In the genomic region with DNA sequence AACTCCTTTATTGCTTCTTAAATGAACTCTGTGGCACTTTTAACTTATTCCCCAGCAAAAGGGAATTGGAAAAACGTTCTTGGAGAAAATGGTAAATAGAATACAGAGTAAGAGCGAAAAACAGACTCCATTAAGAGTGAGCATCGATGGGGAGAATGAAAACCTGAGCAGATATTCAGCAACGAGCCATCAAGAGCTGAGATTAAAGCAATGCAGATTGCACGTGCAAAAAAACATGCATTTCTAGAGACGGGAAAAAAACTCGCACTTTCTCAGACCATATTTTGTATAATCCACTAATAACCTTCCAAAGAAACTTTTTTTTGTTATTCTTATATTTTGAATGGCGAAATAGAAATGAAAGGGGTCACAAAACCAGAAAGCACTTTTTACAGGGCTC, we compare ENCODE assay signal across 10 mouse cellular contexts.
DNase-seq lines count a peak whose midpoint lies in the region; ATAC-seq and TF ChIP-seq lines count a peak whose summit lies in the region.
"Had no signal": no experiment of that assay in that cellular context is flagged by ENCODE, and none has a peak within 500 bp of the region (broad histone marks: within the 10 kb centered on the region; RNA-seq: fewer than 3 reads in every experiment).

No protein-coding gene starts in this region.

- no peaks in the 10 kb centered on the region for H3K36me3 ChIP-seq in hindbrain, embryonic 12.5 days
- no peaks in the 10 kb centered on the region for H3K36me3 ChIP-seq in hindbrain, embryonic 11.5 days (ENCODE audit: control insufficient read depth, insufficient read depth, low read length)
- no peaks in the 10 kb centered on the region for H3K36me3 ChIP-seq in lung, postnatal 0 days (ENCODE audit: insufficient read depth, low read length)
- H3K36me3 ChIP-seq in embryonic facial prominence, embryonic 15.5 days, result no peaks in the 10 kb centered on the region
- H3K36me3 ChIP-seq in limb, embryonic 15.5 days, result no peaks in the 10 kb centered on the region

- TF ChIP-seq CTCF in lung, postnatal 0 days (IDR thresholded peaks at IDR 0.05), result no peak

- no peaks in the 10 kb centered on the region for H3K4me1 ChIP-seq in hindbrain, embryonic 12.5 days
- H3K4me1 ChIP-seq in hindbrain, embryonic 11.5 days (replicated peaks; ENCODE audit: control insufficient read depth, insufficient read depth, low read length), result no peaks in the 10 kb centered on the region
- H3K4me1 ChIP-seq in lung, postnatal 0 days (ENCODE audit: insufficient read depth, low read depth, low read length), result peaks cover 11% of the 10 kb centered on the region; the same call in 1 of the 2 replicates
- H3K4me1 ChIP-seq in embryonic facial prominence, embryonic 15.5 days, result 0 out of 2 replicates have a peak, but pooled peaks cover 4% of the 10 kb centered on the region
- peaks cover 9% of the 10 kb centered on the region for H3K4me1 ChIP-seq in limb, embryonic 15.5 days
- H3K4me1 ChIP-seq: forebrain, embryonic 13.5 days had no signal

- H3K4me3 ChIP-seq in hindbrain, embryonic 12.5 days, result no peak overlapping the region
- H3K4me3 ChIP-seq in hindbrain, embryonic 11.5 days (ENCODE audit: low read depth, low read length), result no peak overlapping the region
- H3K4me3 ChIP-seq in lung, postnatal 0 days (ENCODE audit: low read depth, low read length), result peak overlapping the region; percentile 27; the same call in 1 of the 2 replicates
- peak overlapping the region; percentile 32; the same call in 1 of the 2 replicates for H3K4me3 ChIP-seq in embryonic facial prominence, embryonic 15.5 days (replicated peaks)
- H3K4me3 ChIP-seq in limb, embryonic 15.5 days, result no peak overlapping the region
- H3K4me3 ChIP-seq: forebrain, embryonic 13.5 days had no signal

- no peak for TF ChIP-seq EP300 in lung, postnatal 0 days (IDR thresholded peaks at IDR 0.05)

- no peak for ATAC-seq in hindbrain, embryonic 12.5 days (ENCODE audit: low FRiP score)
- no peak for ATAC-seq in hindbrain, embryonic 11.5 days (ENCODE audit: low FRiP score)
- no peak for ATAC-seq in lung, postnatal 0 days
- no peak for ATAC-seq in embryonic facial prominence, embryonic 15.5 days (ENCODE audit: insufficient number of reproducible peaks, low FRiP score, low TSS enrichment, low read depth)
- no peak for ATAC-seq in limb, embryonic 15.5 days (ENCODE audit: insufficient number of reproducible peaks, low FRiP score, low TSS enrichment, low read depth)
- ATAC-seq: forebrain, embryonic 13.5 days had no signal

- 80% methylated on average over 8 of the region's 8 CpGs for WGBS in hindbrain, embryonic 12.5 days
- 85% methylated on average over 8 of the region's 8 CpGs for WGBS in hindbrain, embryonic 11.5 days
- 50% methylated on average over 8 of the region's 8 CpGs for WGBS in lung, postnatal 0 days
- 46% methylated on average over 8 of the region's 8 CpGs for WGBS in embryonic facial prominence, embryonic 15.5 days
- 39% methylated on average over 8 of the region's 8 CpGs for WGBS in limb, embryonic 15.5 days

- no peak for DNase-seq in hindbrain, embryonic 11.5 days (ENCODE audit: low spot score)
- DNase-seq in lung, postnatal 0 days (ENCODE audit: low spot score), result no peak
- DNase-seq in lung, postnatal 36 days, result no peak
- no peak for DNase-seq in left cerebral cortex, adult 18-20 months (ENCODE audit: low spot score in 2 of 2)
- DNase-seq: cerebellum, adult 9-10 months had no signal

- no peaks in the 10 kb centered on the region for H3K9me3 ChIP-seq in hindbrain, embryonic 12.5 days (replicated peaks)
- H3K9me3 ChIP-seq in hindbrain, embryonic 11.5 days (ENCODE audit: control insufficient read depth, low read length), result no peaks in the 10 kb centered on the region
- H3K9me3 ChIP-seq in lung, postnatal 0 days (ENCODE audit: low read length), result no peaks in the 10 kb centered on the region
- H3K9me3 ChIP-seq in embryonic facial prominence, embryonic 15.5 days (replicated peaks), result no peaks in the 10 kb centered on the region
- H3K9me3 ChIP-seq in limb, embryonic 15.5 days, result no peaks in the 10 kb centered on the region
- H3K9me3 ChIP-seq: forebrain, embryonic 13.5 days had no signal

- H3K27ac ChIP-seq in hindbrain, embryonic 12.5 days, result no peak overlapping the region
- H3K27ac ChIP-seq in hindbrain, embryonic 11.5 days (ENCODE audit: low read depth, low read length), result no peak overlapping the region
- no peak overlapping the region; the same call in 1 of the 2 replicates for H3K27ac ChIP-seq in lung, postnatal 0 days (ENCODE audit: low read length)
- no peak overlapping the region for H3K27ac ChIP-seq in embryonic facial prominence, embryonic 15.5 days (replicated peaks)
- no peak overlapping the region for H3K27ac ChIP-seq in limb, embryonic 15.5 days
- H3K27ac ChIP-seq: forebrain, embryonic 13.5 days; liver, embryonic 14.5 days had no signal

- no peak overlapping the region for H3K9ac ChIP-seq in hindbrain, embryonic 12.5 days
- no peak overlapping the region for H3K9ac ChIP-seq in hindbrain, embryonic 11.5 days (ENCODE audit: low read depth, low read length)
- H3K9ac ChIP-seq in lung, postnatal 0 days (replicated peaks; ENCODE audit: low read depth), result no peak overlapping the region
- no peak overlapping the region for H3K9ac ChIP-seq in embryonic facial prominence, embryonic 15.5 days
- H3K9ac ChIP-seq in limb, embryonic 15.5 days, result no peak overlapping the region
- H3K9ac ChIP-seq: forebrain, embryonic 13.5 days; liver, embryonic 14.5 days had no signal

- 0 out of 2 replicates have a peak overlapping the region, but pooled peaks have one; percentile 3 for H3K4me2 ChIP-seq in hindbrain, embryonic 12.5 days (replicated peaks)
- no peak overlapping the region for H3K4me2 ChIP-seq in hindbrain, embryonic 11.5 days (replicated peaks; ENCODE audit: low read depth, low read length)
- H3K4me2 ChIP-seq in lung, postnatal 0 days (replicated peaks; ENCODE audit: low read depth, low read length), result peak overlapping the region; percentile 48; the same call in 1 of the 2 replicates
- peak overlapping the region; percentile 48 for H3K4me2 ChIP-seq in embryonic facial prominence, embryonic 15.5 days (replicated peaks)
- peak overlapping the region; percentile 42 for H3K4me2 ChIP-seq in limb, embryonic 15.5 days
- H3K4me2 ChIP-seq: forebrain, embryonic 13.5 days had no signal

- H3K27me3 ChIP-seq in hindbrain, embryonic 12.5 days, result no peaks in the 10 kb centered on the region
- no peaks in the 10 kb centered on the region for H3K27me3 ChIP-seq in hindbrain, embryonic 11.5 days (ENCODE audit: control insufficient read depth, insufficient read depth, low read length)
- no peaks in the 10 kb centered on the region for H3K27me3 ChIP-seq in lung, postnatal 0 days (replicated peaks; ENCODE audit: insufficient read depth, low read length)
- H3K27me3 ChIP-seq in embryonic facial prominence, embryonic 15.5 days, result no peaks in the 10 kb centered on the region
- H3K27me3 ChIP-seq in limb, embryonic 15.5 days, result no peaks in the 10 kb centered on the region
- H3K27me3 ChIP-seq: forebrain, embryonic 13.5 days had no signal

Comparison
In these comparisons a context has a peak if more than half of its experiments do, and no peak if none do; other contexts are left out.
1. H3K4me3 ChIP-seq: peak in lung, postnatal 0 days (single experiment) and embryonic facial prominence, embryonic 15.5 days (single experiment); none in hindbrain, embryonic 12.5 days (single experiment), hindbrain, embryonic 11.5 days (single experiment) and limb, embryonic 15.5 days (single experiment).